Mouse (Mus musculus) stomach, postnatal 0 days (tissue): ENCODE data around the gene Hadhb. TPM values are rescaled to one million over a fixed set of nuclear protein-coding genes. Genes with fewer than 3 reads are reported as not detected.

Source experiments
- ATAC-seq: fragments of 200-750 bp; cut with Nextera tagmentation; 2 replicates; pipeline ENCODE4 v1.8.0; 2017; ENCODE audit not compliant: low FRiP score, low TSS enrichment
- DNase-seq: peaks from one replicate; pipeline ENCODE4 v3.0.0-alpha.2; 2016; ENCODE audit warnings: low spot score
- H3K27ac ChIP-seq: fragments of 300-500 bp; sonication (generic); replicated peaks from 2 replicates; pipeline ENCODE4 v1.5.1; 2014; ENCODE audit warnings: mild to moderate bottlenecking, control low read depth
- H3K27me3 ChIP-seq: fragments of 300-500 bp; sonication (generic); 2 replicates; pipeline ENCODE4 v1.6.1; 2014; ENCODE audit warnings: low read length; ENCODE audit not compliant: control insufficient read depth, insufficient read depth
- H3K36me3 ChIP-seq: fragments of 300-500 bp; sonication (generic); 2 replicates; pipeline ENCODE4 v1.6.1; 2014; ENCODE audit warnings: low read length, mixed read lengths; ENCODE audit not compliant: control insufficient read depth, insufficient read depth
- H3K4me1 ChIP-seq: fragments of 300-500 bp; sonication (generic); replicated peaks from 2 replicates; pipeline ENCODE4 v1.6.1; 2014; ENCODE audit warnings: antibody characterized with exemption; ENCODE audit not compliant: control insufficient read depth, insufficient read depth
- H3K4me2 ChIP-seq: fragments of 300-500 bp; sonication (generic); replicated peaks from 2 replicates; pipeline ENCODE4 v1.6.1; 2014; ENCODE audit warnings: low read depth, mild to moderate bottlenecking, control low read depth, moderate library complexity
- H3K4me3 ChIP-seq: fragments of 300-500 bp; sonication (generic); 2 replicates; pipeline ENCODE4 v1.5.1; 2014; ENCODE audit warnings: low read depth, low read length, control low read depth
- H3K9ac ChIP-seq: fragments of 300-500 bp; sonication (generic); 2 replicates; pipeline ENCODE4 v1.6.1; 2014; ENCODE audit warnings: mild to moderate bottlenecking, low read length, control low read depth, mixed read lengths
- H3K9me3 ChIP-seq: fragments of 300-500 bp; sonication (generic); 2 replicates; pipeline ENCODE4 v1.6.1; 2016; ENCODE audit warnings: low read length; ENCODE audit not compliant: control insufficient read depth
- CTCF ChIP-seq: IDR thresholded peaks from 2 replicates; pipeline ENCODE4 v1.5.1; 2016; ENCODE audit warnings: antibody characterized with exemption, low read depth, mild to moderate bottlenecking, moderate library complexity
- EP300 ChIP-seq: optimal IDR thresholded peaks from 2 replicates; pipeline ENCODE3; 2016; ENCODE audit warnings: antibody characterized with exemption
- WGBS: fragments of 180-500 bp; shearing (Covaris S2); extraction: QIAGEN DNeasy Blood & Tissue Kit; methylation state at CpG from one replicate; pipeline ENCODE4 v1.1.7; 2014; 5-methylcytosine and 5-hydroxymethylcytosine counted together
- polyA plus RNA-seq: library from polyadenylated mRNA; unstranded; fragments of >200 nt; fragmentation: Nextera tagmentation; extraction: Ambion mirVana; gene quantifications from 2 replicates; pipeline ENCODE4 v1.2.1, GENCODE M21; 2015

Gene Hadhb
- polyA plus RNA-seq, 1 experiment from 2014 or later: 350 TPM

DNA sequence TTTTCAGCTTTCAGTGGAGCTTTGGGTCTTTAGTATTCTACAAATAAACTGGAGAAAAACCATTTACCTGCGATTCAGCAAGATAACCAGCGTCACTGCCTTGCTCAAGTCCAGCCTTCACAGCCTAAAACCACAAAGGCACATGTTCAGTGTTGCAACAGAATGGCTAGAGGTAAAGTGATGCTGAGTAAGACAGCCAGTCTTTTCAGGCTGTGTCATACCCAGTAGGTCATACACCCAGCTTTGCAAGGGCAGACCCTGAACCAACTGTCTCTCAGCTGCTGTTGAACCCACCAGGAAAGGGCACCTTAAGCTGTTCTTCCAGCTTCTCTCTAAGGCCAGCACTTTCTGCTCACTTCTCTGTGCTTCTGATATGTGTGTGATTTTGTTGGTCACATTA, 22.9 kb upstream of the Hadhb start:
- TF ChIP-seq EP300 (no peak), CTCF (no peak)
- Histone ChIP-seq H3K4me1 (no peaks in the 10 kb centered on the region), H3K27me3 (no peaks in the 10 kb centered on the region), H3K36me3 (peaks cover 27% of the 10 kb centered on the region), H3K9me3 (no peaks in the 10 kb centered on the region), H3K9ac (no peak overlapping the region), H3K27ac (no peak overlapping the region), H3K4me3 (no peak overlapping the region), H3K4me2 (no peak overlapping the region)
- DNase-seq (no peak), ATAC-seq (no peak)
- 77% methylated on average over 2 of the region's 2 CpGs for WGBS

DNA sequence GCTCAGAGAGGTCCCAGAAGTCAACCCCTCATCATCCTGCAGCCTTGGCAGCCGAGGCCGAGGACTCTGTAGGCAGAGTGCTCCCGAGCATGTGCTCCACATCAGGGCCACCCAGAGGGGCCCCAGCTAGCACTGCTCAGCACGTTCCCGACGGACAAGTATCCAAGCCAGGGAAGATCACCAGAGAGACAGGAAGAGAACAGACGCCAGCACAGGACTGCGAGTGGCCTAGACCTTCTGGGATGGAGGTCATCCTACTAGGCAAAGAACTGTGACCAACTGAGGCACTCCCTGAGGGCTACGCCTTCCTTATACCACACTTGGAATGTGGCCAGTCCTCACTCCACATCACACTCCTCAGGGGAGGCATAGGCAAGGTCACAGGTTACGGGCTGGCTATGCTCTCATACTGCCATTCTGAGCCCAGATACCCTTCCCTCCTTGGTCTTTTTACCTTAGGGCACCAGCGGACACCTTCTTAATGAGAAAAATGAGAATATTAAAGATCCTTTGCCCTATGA, 19.3 kb upstream of the Hadhb start:
- Histone ChIP-seq H3K9me3 (no peaks in the 10 kb centered on the region), H3K36me3 (peaks cover 16% of the 10 kb centered on the region; the same call in 1 of the 2 replicates), H3K4me2 (no peak overlapping the region), H3K4me3 (no peak overlapping the region), H3K27ac (no peak overlapping the region), H3K27me3 (no peaks in the 10 kb centered on the region), H3K9ac (no peak overlapping the region), H3K4me1 (no peaks in the 10 kb centered on the region)
- 92% methylated on average over 11 of the region's 11 CpGs for WGBS
- TF ChIP-seq EP300 (no peak), CTCF (no peak)
- DNase-seq (no peak), ATAC-seq (no peak)

DNA sequence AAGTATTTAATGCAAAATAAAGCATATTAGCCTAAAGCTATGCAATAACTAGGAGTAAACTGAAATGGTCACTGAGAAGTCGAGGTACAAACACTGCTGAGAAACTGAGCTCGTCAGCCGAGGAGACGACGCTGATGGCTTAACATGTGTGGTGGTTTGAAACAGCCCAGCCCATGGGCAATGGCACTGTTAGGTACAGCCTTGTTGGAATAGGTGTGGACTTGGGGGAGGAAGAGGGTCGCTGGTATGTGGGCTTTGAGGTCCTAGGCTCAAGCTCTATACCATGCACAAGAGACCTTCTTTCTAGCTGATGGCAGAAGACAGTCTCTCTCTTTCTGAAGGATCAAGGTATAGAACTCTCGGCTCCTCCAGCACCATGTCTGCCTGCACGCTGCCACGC, 17.8 kb upstream of the Hadhb start:
- no peaks in the 10 kb centered on the region for H3K9me3 ChIP-seq
- 90% methylated on average over 9 of the region's 9 CpGs for WGBS
- H3K4me3 ChIP-seq: no peak overlapping the region
- no peaks in the 10 kb centered on the region for H3K4me1 ChIP-seq
- H3K27ac ChIP-seq: no peak overlapping the region
- ATAC-seq: no peak
- no peak overlapping the region for H3K4me2 ChIP-seq
- H3K36me3 ChIP-seq: peaks cover 13% of the 10 kb centered on the region; the same call in 1 of the 2 replicates
- DNase-seq: no peak
- H3K27me3 ChIP-seq: no peaks in the 10 kb centered on the region
- TF ChIP-seq EP300 (no peak), CTCF (no peak)
- no peak overlapping the region for H3K9ac ChIP-seq

DNA sequence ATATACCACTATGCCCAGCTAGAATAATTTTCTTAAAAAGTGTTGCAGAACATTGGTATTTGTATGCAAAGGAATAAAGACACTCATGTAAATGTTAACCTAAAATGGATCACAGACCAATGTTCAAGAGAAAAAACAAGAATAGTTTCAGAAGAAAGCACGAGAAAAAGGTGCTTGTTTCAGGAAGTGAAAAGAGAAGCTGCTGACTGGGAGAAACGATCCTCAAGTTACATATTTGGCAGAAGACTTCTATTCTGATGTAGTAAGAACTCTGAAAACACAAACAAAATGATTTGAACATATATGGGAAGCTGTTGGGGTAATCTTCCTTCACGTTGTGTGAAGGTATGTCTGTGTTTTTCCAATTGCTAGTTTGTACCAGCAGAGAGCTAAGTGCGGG, 16.9 kb upstream of the Hadhb start:
- H3K27ac ChIP-seq: no peak overlapping the region
- no peak overlapping the region for H3K4me3 ChIP-seq
- no peaks in the 10 kb centered on the region for H3K9me3 ChIP-seq
- H3K4me1 ChIP-seq: no peaks in the 10 kb centered on the region
- no peak overlapping the region for H3K9ac ChIP-seq
- H3K36me3 ChIP-seq: peaks cover 12% of the 10 kb centered on the region; the same call in 1 of the 2 replicates
- DNase-seq: no peak
- TF ChIP-seq EP300 (no peak), CTCF (no peak)
- no peak for ATAC-seq
- H3K27me3 ChIP-seq: no peaks in the 10 kb centered on the region
- WGBS: 84% methylated on average over 4 of the region's 4 CpGs
- no peak overlapping the region for H3K4me2 ChIP-seq

DNA sequence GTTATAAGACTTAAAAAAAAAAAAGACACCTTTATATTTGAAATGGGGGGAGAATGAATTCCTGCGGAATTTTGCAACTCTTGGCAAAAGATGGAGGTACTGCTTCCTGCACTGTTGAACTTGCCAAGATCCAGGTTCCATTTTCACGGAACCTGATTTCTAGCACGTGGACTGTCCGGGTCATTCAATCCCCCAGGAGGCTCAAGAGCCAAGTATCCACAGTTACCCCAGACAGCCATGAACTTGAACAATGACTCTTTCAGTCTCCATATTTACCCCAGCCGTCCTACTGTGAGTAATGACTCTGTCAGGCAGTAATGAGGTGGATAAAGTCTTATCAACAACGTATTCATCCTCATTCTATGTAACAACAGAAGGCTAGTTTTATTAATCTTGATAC, 8.5 kb upstream of the Hadhb start:
- ATAC-seq: no peak
- H3K9me3 ChIP-seq: no peaks in the 10 kb centered on the region
- no peaks in the 10 kb centered on the region for H3K27me3 ChIP-seq
- H3K9ac ChIP-seq: no peak overlapping the region
- no peak for TF ChIP-seq CTCF
- no peak for TF ChIP-seq EP300
- WGBS: 77% methylated on average over 6 of the region's 6 CpGs
- no peak overlapping the region for H3K4me2 ChIP-seq
- DNase-seq: no peak
- no peak overlapping the region for H3K27ac ChIP-seq
- H3K36me3 ChIP-seq: peaks cover 19% of the 10 kb centered on the region; the same call in 1 of the 2 replicates
- no peaks in the 10 kb centered on the region for H3K4me1 ChIP-seq
- H3K4me3 ChIP-seq: no peak overlapping the region

DNA sequence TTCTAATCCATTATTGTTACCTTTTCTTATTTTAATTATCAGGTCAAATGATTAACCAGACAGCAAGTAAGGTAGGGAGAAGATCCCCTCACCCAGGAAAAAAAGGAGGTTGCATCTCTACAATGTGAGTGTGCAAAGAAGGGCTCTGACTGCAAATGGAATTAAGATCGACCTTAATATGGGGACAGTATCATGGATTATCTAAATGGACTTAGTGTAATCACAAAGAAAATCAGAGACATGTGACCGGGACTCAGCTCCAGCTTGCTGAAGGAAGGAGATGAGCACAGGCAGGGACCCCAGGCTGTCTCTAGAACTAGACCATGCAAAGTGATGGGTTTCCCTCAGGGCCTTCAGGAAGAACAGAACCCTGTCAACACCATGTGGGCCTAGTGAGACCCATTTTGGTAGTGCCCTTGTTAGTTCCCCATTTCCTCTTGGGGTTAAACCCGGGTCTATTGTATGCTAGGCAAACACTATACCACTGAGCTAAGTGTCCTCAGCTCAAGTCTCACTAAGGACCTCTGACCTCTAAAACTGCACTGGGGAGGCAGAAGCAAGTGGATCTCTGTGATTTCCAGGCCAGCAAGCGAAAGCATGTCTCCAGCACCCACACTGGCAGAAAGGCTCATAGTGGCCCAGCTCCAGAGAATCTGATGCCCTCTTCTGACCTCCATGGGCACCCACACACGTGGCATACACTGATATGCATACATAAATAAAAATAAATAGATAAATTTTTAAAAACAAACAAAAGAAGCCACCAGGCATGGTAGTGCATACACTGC, 6.7 kb upstream of the Hadhb start:
- Histone ChIP-seq H3K4me2 (no peak overlapping the region), H3K4me1 (no peaks in the 10 kb centered on the region), H3K27me3 (no peaks in the 10 kb centered on the region), H3K36me3 (peaks cover 18% of the 10 kb centered on the region; the same call in 1 of the 2 replicates), H3K9ac (no peak overlapping the region), H3K27ac (no peak overlapping the region), H3K9me3 (no peaks in the 10 kb centered on the region), H3K4me3 (no peak overlapping the region)
- WGBS: 82% methylated on average over 5 of the region's 5 CpGs
- ATAC-seq (0 out of 2 replicates have a peak, but pooled peaks have one; percentile 16), DNase-seq (no peak)
- TF ChIP-seq EP300: no peak
- TF ChIP-seq CTCF: no peak
